Mouse (Mus musculus) frontal cortex, postnatal 14 days (tissue): ENCODE measurements around the gene Fads6.

Experiments
- DNase-seq, 2 experiments: peaks; one replicate each; pipeline ENCODE4 v3.0.0; 2022; ENCODE audit warnings: low spot score in 2 of 2

Gene Fads6

GRCm38 (mm10) chr11:115297214-115297826 lies at the start of gene Fads6:
Gene Fads6, minus strand, starts transcription at chr11:115297663.
- peak; percentile 52 to 61 for DNase-seq

GRCm38 (mm10) chr11:115345515-115345914 lies 48.1 kb upstream of the Fads6 start:
- no peak for DNase-seq

- DNase-seq = no peak
Observed at GRCm38 (mm10) chr11:115344967-115345366, 47.5 kb upstream of the Fads6 start.

- no peak for DNase-seq
Observed at GRCm38 (mm10) chr11:115341866-115342265, 44.4 kb upstream of the Fads6 start.

- no peak for DNase-seq
Observed at GRCm38 (mm10) chr11:115341246-115341645, 43.8 kb upstream of the Fads6 start.

- no peak for DNase-seq
Observed at GRCm38 (mm10) chr11:115337826-115338225, 40.4 kb upstream of the Fads6 start.

- DNase-seq = no peak
Observed at GRCm38 (mm10) chr11:115337350-115337749, 39.9 kb upstream of the Fads6 start.

- DNase-seq = no peak
Observed at GRCm38 (mm10) chr11:115336115-115336514, 38.7 kb upstream of the Fads6 start.

- DNase-seq = no peak
Observed at GRCm38 (mm10) chr11:115335223-115335622, 37.8 kb upstream of the Fads6 start.

GRCm38 (mm10) chr11:115334531-115334930 lies 37.1 kb upstream of the Fads6 start, which contains the start of gene Otop3:
Gene Otop3, plus strand, starts transcription at chr11:115334731.
- no peak for DNase-seq

- no peak for DNase-seq
Observed at GRCm38 (mm10) chr11:115329339-115329738, 31.9 kb upstream of the Fads6 start.

GRCm38 (mm10) chr11:115326730-115327129 lies 29.3 kb upstream of the Fads6 start:
- no peak for DNase-seq

GRCm38 (mm10) chr11:115323354-115323753 lies 25.9 kb upstream of the Fads6 start:
- no peak for DNase-seq

GRCm38 (mm10) chr11:115321906-115322693 lies 24.6 kb upstream of the Fads6 start, which contains the start of gene Ush1g:
Gene Ush1g, minus strand, starts transcription at chr11:115322041.
- DNase-seq = no peak

GRCm38 (mm10) chr11:115319704-115320383 lies 22.4 kb upstream of the Fads6 start:
- DNase-seq = no peak

GRCm38 (mm10) chr11:115318245-115319027 lies 21.0 kb upstream of the Fads6 start:
- no peak for DNase-seq

GRCm38 (mm10) chr11:115317204-115317603 lies 19.7 kb upstream of the Fads6 start:
- no peak for DNase-seq

- DNase-seq = no peak
Observed at GRCm38 (mm10) chr11:115314249-115314648, 16.8 kb upstream of the Fads6 start.

GRCm38 (mm10) chr11:115308781-115309180 lies 11.3 kb upstream of the Fads6 start:
- DNase-seq = no peak

- no peak for DNase-seq
Observed at GRCm38 (mm10) chr11:115306863-115307262, 9.4 kb upstream of the Fads6 start, which contains the start of gene Otop2. Gene Otop2, plus strand, starts transcription at chr11:115307163.

GRCm38 (mm10) chr11:115303167-115303566 lies 5.7 kb upstream of the Fads6 start:
- DNase-seq = no peak

- DNase-seq = no peak
Observed at GRCm38 (mm10) chr11:115301351-115301750, 3.9 kb upstream of the Fads6 start.
